Comparison of ENCODE assay signal across 13 mouse cellular contexts in genomic region chr2:91281366-91281765, GRCm38 (mm10). TPM values are rescaled to one million over a fixed set of nuclear protein-coding genes. Genes with fewer than 3 reads are reported as not detected.
A peak's percentile ranks its signal among the peaks of the same experiment; 100 is the strongest.
DNase-seq lines count a peak whose midpoint lies in the region; ATAC-seq lines count a peak whose summit lies in the region.
"Had no signal": no experiment of that assay in that cellular context is flagged by ENCODE, and none has a peak within 500 bp of the region (broad histone marks: within the 10 kb centered on the region; RNA-seq: fewer than 3 reads in every experiment).

No protein-coding gene starts in this region.

- H3K36me3 ChIP-seq in liver, embryonic 13.5 days = peaks cover 9% of the 10 kb centered on the region
- H3K36me3 ChIP-seq in liver, embryonic 11.5 days (ENCODE audit: control insufficient read depth, insufficient read depth, low read length) = peaks cover 3% of the 10 kb centered on the region; the same call in 1 of the 2 replicates
- no peaks in the 10 kb centered on the region for H3K36me3 ChIP-seq in intestine, embryonic 16.5 days (ENCODE audit: control insufficient read depth, insufficient read depth, low read length)

- H3K4me1 ChIP-seq in liver, embryonic 13.5 days (replicated peaks) = peaks cover 18% of the 10 kb centered on the region
- H3K4me1 ChIP-seq in liver, embryonic 11.5 days (replicated peaks; ENCODE audit: control insufficient read depth, insufficient read depth, low read length) = no peaks in the 10 kb centered on the region; the same call in 1 of the 2 replicates
- peaks cover 28% of the 10 kb centered on the region for H3K4me1 ChIP-seq in intestine, embryonic 16.5 days (ENCODE audit: control insufficient read depth, insufficient read depth, low read length)

- H3K27me3 ChIP-seq in liver, embryonic 13.5 days = no peaks in the 10 kb centered on the region
- no peaks in the 10 kb centered on the region for H3K27me3 ChIP-seq in liver, embryonic 11.5 days (replicated peaks; ENCODE audit: control insufficient read depth, insufficient read depth, low read length)
- H3K27me3 ChIP-seq in intestine, embryonic 16.5 days (replicated peaks; ENCODE audit: control insufficient read depth, insufficient read depth, low read length) = no peaks in the 10 kb centered on the region
- H3K27me3 ChIP-seq: heart, embryonic 12.5 days; neural tube, embryonic 15.5 days had no signal

- ATAC-seq in liver, embryonic 13.5 days (ENCODE audit: low read depth) = peak; percentile 35; the same call in 1 of the 2 replicates
- ATAC-seq in liver, embryonic 11.5 days (replicated peaks; ENCODE audit: low FRiP score) = no peak; the same call in 1 of the 2 replicates
- ATAC-seq in intestine, embryonic 16.5 days = peak; percentile 89
- ATAC-seq in CD4-positive, CD25-positive, alpha-beta regulatory T cell, adult 4 months = no peak

- no peak overlapping the region for H3K4me2 ChIP-seq in liver, embryonic 13.5 days
- no peak overlapping the region for H3K4me2 ChIP-seq in liver, embryonic 11.5 days
- no peak overlapping the region for H3K4me2 ChIP-seq in intestine, embryonic 16.5 days (ENCODE audit: low read depth, low read length)
- H3K4me2 ChIP-seq: heart, embryonic 12.5 days; neural tube, embryonic 15.5 days had no signal

- H3K4me3 ChIP-seq in liver, embryonic 13.5 days (replicated peaks) = no peak overlapping the region
- no peak overlapping the region for H3K4me3 ChIP-seq in liver, embryonic 11.5 days (ENCODE audit: low read depth, low read length)
- H3K4me3 ChIP-seq in intestine, embryonic 16.5 days (ENCODE audit: low read length) = no peak overlapping the region
- H3K4me3 ChIP-seq: heart, embryonic 12.5 days; layer of hippocampus, adult 2 months; neural tube, embryonic 15.5 days had no signal

- no peaks in the 10 kb centered on the region for H3K9me3 ChIP-seq in liver, embryonic 13.5 days (replicated peaks)
- no peaks in the 10 kb centered on the region for H3K9me3 ChIP-seq in liver, embryonic 11.5 days (ENCODE audit: control insufficient read depth, low read length)
- no peaks in the 10 kb centered on the region for H3K9me3 ChIP-seq in intestine, embryonic 16.5 days (ENCODE audit: control insufficient read depth, low read length)
- H3K9me3 ChIP-seq: heart, embryonic 12.5 days; neural tube, embryonic 15.5 days had no signal

- WGBS in liver, embryonic 13.5 days (ENCODE audit: insufficient replicate concordance) = 66% methylated on average over 5 of the region's 5 CpGs
- 43% methylated on average over 5 of the region's 5 CpGs for WGBS in liver, embryonic 11.5 days
- WGBS in intestine, embryonic 16.5 days = 46% methylated on average over 5 of the region's 5 CpGs

- peak; percentile 16 for DNase-seq in cerebellum, adult 8-10 months
- DNase-seq in cerebellum, adult 18-20 months = no peak
- DNase-seq in liver, embryonic 13.5 days = no peak
- no peak for DNase-seq in liver, embryonic 11.5 days (ENCODE audit: low spot score)
- peak; percentile 50 for DNase-seq in lung, postnatal 36 days
- DNase-seq in embryo, embryonic 10 days (ENCODE audit: low spot score) = no peak
- DNase-seq: adrenal gland, postnatal 36 days had no signal

- H3K27ac ChIP-seq in liver, embryonic 13.5 days = no peak overlapping the region
- H3K27ac ChIP-seq in liver, embryonic 11.5 days (ENCODE audit: low read depth, low read length) = no peak overlapping the region
- peak overlapping the region; percentile 65 for H3K27ac ChIP-seq in intestine, embryonic 16.5 days (ENCODE audit: low read length)
- H3K27ac ChIP-seq: layer of hippocampus, adult 2 months; macrophage; neural tube, embryonic 15.5 days had no signal

- no peak overlapping the region for H3K9ac ChIP-seq in liver, embryonic 13.5 days
- H3K9ac ChIP-seq in liver, embryonic 11.5 days (ENCODE audit: low read depth, low read length) = no peak overlapping the region
- peak overlapping the region; percentile 19; the same call in 1 of the 2 replicates for H3K9ac ChIP-seq in intestine, embryonic 16.5 days (ENCODE audit: low read depth, low read length)
- H3K9ac ChIP-seq: heart, embryonic 12.5 days; neural tube, embryonic 15.5 days had no signal

RNA-seq across cellular contexts. Expression of gene Arfgap2, which starts 16.6 kb away (rescaled TPM):
- polyA plus RNA-seq in liver, embryonic 13.5 days (2015; fragmentation: Nextera tagmentation; extraction: Ambion mirVana) = 64.1 and 70.4 TPM in 2 replicates
- 95.7 and 105 TPM in 2 replicates for polyA plus RNA-seq in liver, embryonic 11.5 days (2014; fragmentation: Nextera tagmentation; extraction: Ambion mirVana)
- 68.4 and 73.1 TPM in 2 replicates for polyA plus RNA-seq in intestine, embryonic 16.5 days (2015; fragmentation: Nextera tagmentation; extraction: Ambion mirVana)
- 100 to 1,000 TPM in 1 of 2 experiments, 10 to 100 TPM in 1; 87.2 to 143 TPM for polyA plus RNA-seq in CD4-positive, CD25-positive, alpha-beta regulatory T cell, adult 4 months (2017; shearing (Covaris generic))

RNA-seq across cellular contexts. Expression of gene Pacsin3, which starts 25.6 kb away (rescaled TPM):
- polyA plus RNA-seq in liver, embryonic 13.5 days (2015; fragmentation: Nextera tagmentation; extraction: Ambion mirVana) = 10.5 and 11.5 TPM in 2 replicates
- polyA plus RNA-seq in liver, embryonic 11.5 days (2014; fragmentation: Nextera tagmentation; extraction: Ambion mirVana) = 15.6 and 16.1 TPM in 2 replicates
- polyA plus RNA-seq in intestine, embryonic 16.5 days (2015; fragmentation: Nextera tagmentation; extraction: Ambion mirVana) = 17.0 and 21.0 TPM in 2 replicates
- 1 to 10 TPM in 1 of 2 experiments, under 1 TPM in 1; 0.69 to 1.4 TPM for polyA plus RNA-seq in CD4-positive, CD25-positive, alpha-beta regulatory T cell, adult 4 months (2017; shearing (Covaris generic))

RNA-seq across cellular contexts. Expression of gene Ddb2, which starts 44.6 kb away (rescaled TPM):
- polyA plus RNA-seq in liver, embryonic 13.5 days (2015; fragmentation: Nextera tagmentation; extraction: Ambion mirVana) = 5.5 and 6.0 TPM in 2 replicates
- 12.9 and 15.3 TPM in 2 replicates for polyA plus RNA-seq in liver, embryonic 11.5 days (2014; fragmentation: Nextera tagmentation; extraction: Ambion mirVana)
- 14.4 and 15.2 TPM in 2 replicates for polyA plus RNA-seq in intestine, embryonic 16.5 days (2015; fragmentation: Nextera tagmentation; extraction: Ambion mirVana)
- polyA plus RNA-seq in CD4-positive, CD25-positive, alpha-beta regulatory T cell, adult 4 months (2017; shearing (Covaris generic)) = 10 to 100 TPM; 79.4 to 79.5 TPM

Comparison
In these comparisons a context has a peak if more than half of its experiments do, and no peak if none do; other contexts are left out.
1. DNase-seq: peak in cerebellum, adult 8-10 months (single experiment) and lung, postnatal 36 days (single experiment); none in cerebellum, adult 18-20 months (0 of 2), liver, embryonic 13.5 days (single experiment), liver, embryonic 11.5 days (single experiment) and embryo, embryonic 10 days (single experiment).
2. ATAC-seq: peak in liver, embryonic 13.5 days (single experiment) and intestine, embryonic 16.5 days (single experiment); none in liver, embryonic 11.5 days (single experiment) and CD4-positive, CD25-positive, alpha-beta regulatory T cell, adult 4 months (single experiment).